Mouse (Mus musculus) liver, embryonic 13.5 days (tissue): ENCODE results near the gene Fgf22. TPM values are rescaled to one million over a fixed set of nuclear protein-coding genes. Genes with fewer than 3 reads are reported as not detected.

Source experiments
- ATAC-seq: fragments of 200-750 bp; cut with Nextera tagmentation; 2 replicates; pipeline ENCODE4 v1.8.0; 2017; ENCODE audit warnings: low read depth, mild to moderate bottlenecking, moderate number of reproducible peaks, moderate library complexity
- DNase-seq: peaks from one replicate; pipeline ENCODE4 v3.0.0; 2022
- H3K27ac ChIP-seq: fragments of 300-500 bp; sonication (generic); 2 replicates; pipeline ENCODE4 v1.5.1; 2015; ENCODE audit warnings: moderate library complexity, mild to moderate bottlenecking, inconsistent platforms
- H3K27me3 ChIP-seq: fragments of 300-500 bp; sonication (generic); 2 replicates; pipeline ENCODE4 v1.6.1; 2015; ENCODE audit warnings: mild to moderate bottlenecking, inconsistent platforms
- H3K36me3 ChIP-seq: fragments of 300-500 bp; sonication (generic); 2 replicates; pipeline ENCODE4 v1.6.1; 2015; ENCODE audit warnings: mild to moderate bottlenecking, inconsistent platforms
- H3K4me1 ChIP-seq: fragments of 300-500 bp; sonication (generic); replicated peaks from 2 replicates; pipeline ENCODE4 v1.6.1; 2015; ENCODE audit warnings: inconsistent platforms
- H3K4me2 ChIP-seq: fragments of 300-500 bp; sonication (generic); 2 replicates; pipeline ENCODE4 v1.6.1; 2015; ENCODE audit warnings: inconsistent platforms, mild to moderate bottlenecking, moderate library complexity
- H3K4me3 ChIP-seq: fragments of 300-500 bp; sonication (generic); replicated peaks from 2 replicates; pipeline ENCODE4 v1.5.1; 2015; ENCODE audit warnings: mild to moderate bottlenecking, inconsistent platforms
- H3K9ac ChIP-seq: fragments of 300-500 bp; sonication (generic); 2 replicates; pipeline ENCODE4 v1.6.1; 2015; ENCODE audit warnings: mild to moderate bottlenecking, inconsistent platforms
- H3K9me3 ChIP-seq: fragments of 300-500 bp; sonication (generic); replicated peaks from 2 replicates; pipeline ENCODE4 v1.6.1; 2016; ENCODE audit warnings: inconsistent platforms
- WGBS: fragments of 180-500 bp; shearing (Covaris S2); methylation state at CpG from one replicate; pipeline ENCODE4 v1.1.7; 2015; ENCODE audit not compliant: insufficient replicate concordance; 5-methylcytosine and 5-hydroxymethylcytosine counted together
- polyA plus RNA-seq: library from polyadenylated mRNA; unstranded; fragments of >200 nt; fragmentation: Nextera tagmentation; extraction: Ambion mirVana; gene quantifications from 2 replicates; pipeline ENCODE4 v1.2.1, GENCODE M21; 2015

Fgf22 gene
- polyA plus RNA-seq, 1 experiment from 2014 or later, result not detected

- Histone ChIP-seq H3K4me1 (peaks cover 52% of the 10 kb centered on the region), H3K9ac (peak overlapping the region; percentile 73), H3K4me2 (peak overlapping the region; percentile 90), H3K4me3 (peak overlapping the region; percentile 69), H3K27ac (peak overlapping the region; percentile 39; the same call in 1 of the 2 replicates), H3K27me3 (peaks cover 16% of the 10 kb centered on the region), H3K36me3 (no peaks in the 10 kb centered on the region), H3K9me3 (no peaks in the 10 kb centered on the region)
- 9% methylated on average over 36 of the region's 38 CpGs for WGBS
- ATAC-seq (0 out of 2 replicates have a peak, but pooled peaks have one; percentile 4), DNase-seq (no peak)
Observed at GRCm38 (mm10) chr10:79793738-79794490, 39.0 kb downstream of the Fgf22 start.

GRCm38 (mm10) chr10:79794491-79794931 is 39.6 kb downstream of the Fgf22 start:
- Histone ChIP-seq H3K4me2 (peak overlapping the region; percentile 90), H3K9ac (peak overlapping the region; percentile 73), H3K36me3 (no peaks in the 10 kb centered on the region), H3K9me3 (no peaks in the 10 kb centered on the region), H3K4me1 (peaks cover 54% of the 10 kb centered on the region), H3K27me3 (peaks cover 16% of the 10 kb centered on the region), H3K27ac (no peak overlapping the region), H3K4me3 (peak overlapping the region; percentile 69)
- 23% methylated on average over 10 of the region's 10 CpGs for WGBS
- ATAC-seq (no peak), DNase-seq (no peak)

GRCm38 (mm10) chr10:79795905-79796304 is 41.0 kb downstream of the Fgf22 start:
- peaks cover 60% of the 10 kb centered on the region for H3K4me1 ChIP-seq
- H3K27me3 ChIP-seq, result peaks cover 16% of the 10 kb centered on the region
- 89% methylated on average over 3 of the region's 3 CpGs for WGBS
- H3K9me3 ChIP-seq, result no peaks in the 10 kb centered on the region
- H3K4me2 ChIP-seq, result no peak overlapping the region
- H3K9ac ChIP-seq, result no peak overlapping the region
- H3K4me3 ChIP-seq, result no peak overlapping the region
- no peak overlapping the region for H3K27ac ChIP-seq
- no peak for ATAC-seq
- no peak for DNase-seq
- no peaks in the 10 kb centered on the region for H3K36me3 ChIP-seq

GRCm38 (mm10) chr10:79797326-79797725 is 42.5 kb downstream of the Fgf22 start:
- Histone ChIP-seq H3K9ac (no peak overlapping the region), H3K36me3 (no peaks in the 10 kb centered on the region), H3K4me2 (0 out of 2 replicates have a peak overlapping the region, but pooled peaks have one; percentile 5), H3K4me3 (no peak overlapping the region), H3K4me1 (peaks cover 73% of the 10 kb centered on the region), H3K27ac (peak overlapping the region; percentile 4; the same call in 1 of the 2 replicates), H3K9me3 (no peaks in the 10 kb centered on the region), H3K27me3 (peaks cover 16% of the 10 kb centered on the region)
- no peak for DNase-seq
- ATAC-seq, result no peak
- WGBS, result 24% methylated on average over 15 of the region's 15 CpGs

- ATAC-seq (peak; percentile 14; the same call in 1 of the 2 replicates), DNase-seq (peak; percentile 51)
- Histone ChIP-seq H3K4me2 (peak overlapping the region; percentile 17; the same call in 1 of the 2 replicates), H3K9ac (no peak overlapping the region), H3K4me1 (peaks cover 78% of the 10 kb centered on the region), H3K9me3 (no peaks in the 10 kb centered on the region), H3K36me3 (no peaks in the 10 kb centered on the region), H3K27ac (0 out of 2 replicates have a peak overlapping the region, but pooled peaks have one; percentile 36), H3K27me3 (peaks cover 16% of the 10 kb centered on the region), H3K4me3 (no peak overlapping the region)
- 27% methylated on average over 12 of the region's 12 CpGs for WGBS
Observed at GRCm38 (mm10) chr10:79798289-79798928, 43.5 kb downstream of the Fgf22 start.

GRCm38 (mm10) chr10:79800508-79800907 is 45.6 kb downstream of the Fgf22 start:
- no peak for ATAC-seq
- 79% methylated on average over 11 of the region's 11 CpGs for WGBS
- H3K4me2 ChIP-seq, result no peak overlapping the region
- no peaks in the 10 kb centered on the region for H3K36me3 ChIP-seq
- DNase-seq, result no peak
- no peaks in the 10 kb centered on the region for H3K9me3 ChIP-seq
- no peak overlapping the region for H3K27ac ChIP-seq
- H3K4me1 ChIP-seq, result peaks cover 78% of the 10 kb centered on the region
- H3K9ac ChIP-seq, result no peak overlapping the region
- H3K27me3 ChIP-seq, result no peaks in the 10 kb centered on the region
- H3K4me3 ChIP-seq, result no peak overlapping the region

GRCm38 (mm10) chr10:79801837-79802236 is 47.0 kb downstream of the Fgf22 start:
- Histone ChIP-seq H3K4me2 (peak overlapping the region; percentile 44), H3K9me3 (no peaks in the 10 kb centered on the region), H3K9ac (no peak overlapping the region), H3K36me3 (no peaks in the 10 kb centered on the region), H3K27me3 (no peaks in the 10 kb centered on the region), H3K4me1 (peaks cover 84% of the 10 kb centered on the region), H3K27ac (peak overlapping the region; percentile 66), H3K4me3 (peak overlapping the region; percentile 9; the same call in 1 of the 2 replicates)
- ATAC-seq (no peak; the same call in 1 of the 2 replicates), DNase-seq (no peak)
- 65% methylated on average over 3 of the region's 3 CpGs for WGBS

- peak overlapping the region; percentile 77 for H3K27ac ChIP-seq
- no peaks in the 10 kb centered on the region for H3K27me3 ChIP-seq
- 45% methylated on average over 11 of the region's 11 CpGs for whole genome bisulfite sequencing
- peak; percentile 42 for ATAC-seq
- peak overlapping the region; percentile 44 for H3K4me2 ChIP-seq
- DNase-seq, result no peak
- H3K9ac ChIP-seq, result no peak overlapping the region
- H3K4me3 ChIP-seq, result peak overlapping the region; percentile 9; the same call in 1 of the 2 replicates
- no peaks in the 10 kb centered on the region for H3K36me3 ChIP-seq
- H3K9me3 ChIP-seq, result no peaks in the 10 kb centered on the region
- peaks cover 84% of the 10 kb centered on the region for H3K4me1 ChIP-seq
Observed at GRCm38 (mm10) chr10:79802331-79802971, 47.6 kb downstream of the Fgf22 start.

GRCm38 (mm10) chr10:79803716-79804323 is 48.9 kb downstream of the Fgf22 start:
- Histone ChIP-seq H3K27ac (no peak overlapping the region), H3K9ac (no peak overlapping the region), H3K4me1 (peaks cover 79% of the 10 kb centered on the region), H3K4me3 (no peak overlapping the region), H3K36me3 (no peaks in the 10 kb centered on the region), H3K9me3 (no peaks in the 10 kb centered on the region), H3K4me2 (no peak overlapping the region), H3K27me3 (no peaks in the 10 kb centered on the region)
- ATAC-seq (no peak), DNase-seq (no peak)
- 45% methylated on average over 29 of the region's 29 CpGs for WGBS

- Histone ChIP-seq H3K9me3 (no peaks in the 10 kb centered on the region), H3K27me3 (no peaks in the 10 kb centered on the region), H3K4me1 (peaks cover 79% of the 10 kb centered on the region), H3K4me3 (no peak overlapping the region), H3K27ac (no peak overlapping the region), H3K4me2 (no peak overlapping the region), H3K9ac (no peak overlapping the region), H3K36me3 (no peaks in the 10 kb centered on the region)
- WGBS, result 38% methylated on average over 11 of the region's 11 CpGs
- ATAC-seq (no peak), DNase-seq (no peak)
Observed at GRCm38 (mm10) chr10:79805636-79806035, 50.8 kb downstream of the Fgf22 start.

GRCm38 (mm10) chr10:79806331-79806730 is 51.5 kb downstream of the Fgf22 start:
- H3K9ac ChIP-seq, result no peak overlapping the region
- H3K4me2 ChIP-seq, result no peak overlapping the region
- H3K4me3 ChIP-seq, result no peak overlapping the region
- H3K9me3 ChIP-seq, result no peaks in the 10 kb centered on the region
- ATAC-seq (no peak), DNase-seq (no peak)
- H3K27ac ChIP-seq, result no peak overlapping the region
- peaks cover 73% of the 10 kb centered on the region for H3K4me1 ChIP-seq
- WGBS, result 79% methylated on average over 9 of the region's 9 CpGs
- no peaks in the 10 kb centered on the region for H3K36me3 ChIP-seq
- no peaks in the 10 kb centered on the region for H3K27me3 ChIP-seq
